Mouse (Mus musculus): ENCODE results near the gene Nin.

Gene Nin

GRCm38 (mm10) chr12:70015936-70016335 lies 97.6 kb downstream of the Nin start:
- no peak for DNase-seq (ENCODE audit: inconsistent ontology term)

DNA sequence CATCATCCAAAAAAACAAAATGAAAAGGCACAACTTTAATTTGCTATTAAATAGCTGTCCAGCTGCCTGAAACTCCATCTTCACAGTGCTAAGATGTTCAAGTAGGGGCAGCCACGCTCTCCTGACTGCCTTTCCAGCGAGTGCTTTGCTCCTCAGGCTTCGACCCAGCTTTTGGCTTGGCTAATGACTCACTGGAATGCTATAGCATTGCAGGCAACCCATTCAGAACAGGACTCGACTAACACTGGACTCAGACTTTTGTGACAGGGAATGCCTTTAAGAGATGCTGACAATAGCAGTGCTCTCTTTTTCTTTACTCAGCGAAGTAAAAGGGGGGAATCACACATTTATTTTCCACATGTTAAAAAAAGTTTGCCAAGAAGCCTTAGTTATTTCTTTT lies 101.8 kb downstream of the Nin start:
- DNase-seq (ENCODE audit: inconsistent ontology term) = peak; percentile 76

DNA sequence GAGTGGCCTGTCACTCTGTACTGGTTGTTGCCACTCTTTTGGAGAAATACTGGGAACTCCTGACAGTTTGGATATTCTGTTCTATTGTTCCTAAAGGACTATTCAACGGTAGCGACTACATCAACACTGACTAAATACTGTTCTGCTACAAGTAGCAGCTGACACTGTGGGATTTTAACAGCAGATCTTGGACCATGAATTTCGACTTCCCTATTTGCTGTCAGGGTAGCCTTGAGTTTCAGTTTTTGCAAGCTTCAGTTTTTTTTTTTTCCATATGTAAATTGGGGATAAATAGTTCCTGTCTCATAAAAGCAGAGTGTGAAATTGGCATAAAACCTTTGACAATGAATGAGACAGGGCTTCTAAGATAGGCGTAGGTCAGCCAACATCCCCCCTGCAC lies 103.2 kb downstream of the Nin start:
- no peak for DNase-seq (ENCODE audit: inconsistent ontology term)

- no peak for DNase-seq (ENCODE audit: inconsistent ontology term)
Observed at GRCm38 (mm10) chr12:70005103-70005502, 108.4 kb downstream of the Nin start.

DNA sequence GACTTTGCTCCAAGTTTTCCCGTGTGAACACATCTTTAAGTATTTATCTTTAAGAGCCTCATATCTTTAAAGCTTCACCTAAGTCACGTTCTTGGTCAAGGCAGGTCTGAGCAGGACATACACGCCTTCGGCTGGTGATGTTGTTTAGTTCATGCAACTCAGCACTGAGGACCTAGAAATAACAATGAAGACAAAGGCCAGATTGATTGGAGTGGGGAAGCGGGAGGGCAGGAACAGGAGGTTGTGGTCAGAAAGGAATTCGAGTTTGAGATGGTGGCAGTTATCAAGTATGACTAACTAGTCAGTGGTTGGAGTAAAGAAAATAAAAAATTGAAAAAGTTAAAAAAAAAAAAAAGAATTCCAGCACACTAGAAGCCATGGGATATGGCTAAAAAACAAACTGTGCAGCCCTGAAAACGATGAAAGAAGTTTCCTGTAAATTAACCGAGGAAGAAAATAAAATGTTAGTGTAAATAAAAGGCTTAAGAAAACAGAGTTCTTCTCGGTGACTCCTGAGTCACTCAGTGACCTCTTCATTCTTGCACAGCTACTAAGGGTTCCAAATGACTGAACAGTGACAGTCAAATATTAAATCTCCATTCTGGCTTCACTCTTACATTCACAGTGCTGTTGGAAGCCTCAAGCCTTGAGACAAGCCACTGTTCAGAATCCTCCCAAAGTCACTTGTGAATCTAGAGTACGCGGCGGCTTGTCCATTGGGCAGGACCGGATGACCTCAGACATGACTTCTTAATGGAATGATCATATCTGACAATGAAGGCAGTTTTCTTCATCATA lies 115.1 kb downstream of the Nin start:
- DNase-seq (ENCODE audit: inconsistent ontology term) = peak; percentile 96

GRCm38 (mm10) chr12:69995382-69995781 lies 118.1 kb downstream of the Nin start:
- DNase-seq (ENCODE audit: inconsistent ontology term) = no peak

GRCm38 (mm10) chr12:69986786-69987497 lies 126.6 kb downstream of the Nin start, which contains the start of gene Sav1:
TSS of gene Sav1 (minus strand) at chr12:69987002.
- peak; percentile 95 for DNase-seq (ENCODE audit: inconsistent ontology term)

DNA sequence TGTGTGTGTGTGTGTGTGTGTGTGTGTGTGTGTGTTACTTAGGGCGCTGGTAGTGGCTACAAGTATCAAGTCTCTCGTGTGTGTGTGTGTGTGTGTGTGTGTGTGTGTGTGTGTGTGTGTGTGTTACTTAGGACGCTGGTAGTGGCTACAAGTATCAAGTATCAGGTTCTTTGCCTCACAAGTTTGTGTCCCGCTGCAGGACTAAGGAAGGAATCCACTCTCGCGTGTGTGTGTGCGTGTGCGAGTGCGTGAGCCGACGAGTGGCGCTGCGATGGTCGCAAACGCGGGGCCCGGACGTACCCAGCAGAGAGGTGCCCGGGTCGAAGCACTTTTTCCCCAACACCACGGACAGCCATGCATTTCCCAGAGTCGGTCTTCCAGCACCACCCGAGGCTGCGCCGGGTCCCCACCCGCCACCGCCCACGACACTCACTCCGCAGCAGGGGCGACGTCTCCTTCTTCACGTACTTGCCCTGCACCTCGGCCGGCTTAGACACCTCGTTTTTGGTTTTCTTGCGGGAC lies 127.2 kb downstream of the Nin start:
- peak; percentile 55 for DNase-seq (ENCODE audit: inconsistent ontology term)

GRCm38 (mm10) chr12:69985546-69985945 lies 128.0 kb downstream of the Nin start:
- DNase-seq (ENCODE audit: inconsistent ontology term) = peak; percentile 58

DNA sequence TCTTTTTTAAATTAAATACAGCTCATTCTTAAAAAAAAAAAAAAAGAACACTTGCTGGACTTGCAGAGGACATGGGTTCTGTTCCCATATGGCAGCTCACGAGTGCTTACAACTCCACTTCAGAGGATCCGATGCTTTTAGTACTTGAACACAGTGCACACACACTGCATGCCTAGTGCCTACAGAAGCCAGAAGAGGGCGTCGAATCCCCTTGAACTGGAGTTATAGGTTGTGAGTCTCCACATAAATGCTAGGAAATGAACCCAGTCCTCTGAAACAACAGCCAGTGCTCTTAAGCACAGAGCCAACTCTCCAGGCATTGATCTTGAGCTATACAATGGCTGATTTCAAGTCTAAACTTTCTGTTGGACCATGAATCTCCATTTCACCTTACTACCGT lies 130.6 kb downstream of the Nin start:
- no peak for DNase-seq (ENCODE audit: inconsistent ontology term)

- no peak for DNase-seq (ENCODE audit: inconsistent ontology term)
Observed at GRCm38 (mm10) chr12:69977376-69977998, 136.0 kb downstream of the Nin start.

GRCm38 (mm10) chr12:69976688-69977087 lies 136.8 kb downstream of the Nin start:
- DNase-seq (ENCODE audit: inconsistent ontology term) = no peak

DNA sequence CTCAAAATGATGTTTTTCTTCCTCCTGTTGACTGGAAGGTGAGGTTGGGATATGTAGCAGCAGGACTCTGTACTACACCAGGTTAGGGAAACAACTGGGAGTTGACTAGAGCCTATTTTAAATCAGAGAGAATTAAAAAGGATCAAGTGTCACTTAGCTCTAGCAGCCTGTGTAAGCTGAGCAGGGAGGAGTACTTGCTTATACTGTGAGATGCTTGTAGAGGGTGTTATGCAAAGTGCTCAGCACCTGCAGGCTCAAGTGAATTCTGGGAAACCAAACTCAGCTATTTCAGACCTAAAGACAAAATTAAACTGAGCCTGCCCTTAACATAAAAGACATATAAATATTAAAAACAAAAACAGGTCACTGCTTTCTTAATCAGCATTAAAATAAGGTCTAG lies 139.9 kb downstream of the Nin start:
- DNase-seq (ENCODE audit: inconsistent ontology term) = no peak

DNA sequence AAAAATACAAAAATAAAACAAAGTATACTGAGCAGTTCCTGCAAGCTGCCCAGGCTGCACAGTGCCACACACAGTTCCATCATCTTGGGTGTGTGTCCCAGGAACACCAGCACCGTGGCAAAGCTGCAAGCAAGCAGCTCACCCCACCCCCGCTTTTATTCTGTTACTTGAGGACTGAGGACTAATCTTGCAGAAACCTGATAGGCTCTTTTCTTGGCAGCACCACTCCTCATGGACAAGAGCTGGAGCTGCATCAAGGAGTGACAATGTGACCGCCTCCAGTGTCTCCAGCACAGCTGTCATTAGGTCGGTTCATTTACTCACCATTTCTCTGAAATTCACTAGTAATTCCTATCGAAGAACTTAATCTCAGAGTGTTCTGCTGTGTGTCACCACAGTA lies 145.4 kb downstream of the Nin start:
- DNase-seq (ENCODE audit: inconsistent ontology term) = no peak

DNA sequence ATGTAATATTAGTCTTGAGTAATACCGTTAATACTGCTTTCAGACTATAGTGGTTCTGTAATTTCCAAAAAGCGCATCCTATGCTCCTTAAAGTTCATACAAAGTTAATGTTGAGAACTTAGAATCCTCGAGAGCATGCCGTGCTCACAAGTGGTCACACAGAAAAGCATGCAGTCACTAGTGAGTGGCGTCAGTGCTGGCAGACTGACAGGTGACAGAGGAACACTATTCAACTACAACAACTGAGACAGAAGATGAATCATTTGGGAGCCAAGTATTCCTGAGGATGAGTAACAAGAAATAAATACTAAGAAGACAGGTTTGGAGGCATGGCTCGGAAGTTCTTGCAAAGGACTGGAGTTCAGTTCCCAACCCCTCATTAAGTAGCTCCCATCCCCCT lies 146.4 kb downstream of the Nin start:
- DNase-seq (ENCODE audit: inconsistent ontology term) = peak; percentile 17

DNA sequence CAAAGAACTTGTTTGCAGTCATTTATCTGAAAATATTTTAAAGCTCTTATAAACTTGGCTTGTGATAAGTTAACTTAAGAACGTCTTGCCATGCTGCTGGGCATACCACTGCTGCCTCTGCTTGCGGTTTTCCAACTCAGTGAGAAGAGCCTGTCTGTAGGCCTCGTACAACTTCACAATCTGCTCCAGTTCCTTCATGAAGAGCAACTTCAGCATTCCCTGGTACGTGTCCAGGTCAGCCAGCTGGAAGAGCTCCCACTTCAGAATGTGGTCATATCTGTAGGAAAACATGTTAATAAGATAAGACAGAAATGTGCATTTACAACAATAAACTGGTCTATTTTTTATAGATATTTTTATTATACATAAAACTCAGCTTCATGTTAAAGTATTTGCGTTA lies 147.4 kb downstream of the Nin start:
- DNase-seq (ENCODE audit: inconsistent ontology term) = peak; percentile 52

DNA sequence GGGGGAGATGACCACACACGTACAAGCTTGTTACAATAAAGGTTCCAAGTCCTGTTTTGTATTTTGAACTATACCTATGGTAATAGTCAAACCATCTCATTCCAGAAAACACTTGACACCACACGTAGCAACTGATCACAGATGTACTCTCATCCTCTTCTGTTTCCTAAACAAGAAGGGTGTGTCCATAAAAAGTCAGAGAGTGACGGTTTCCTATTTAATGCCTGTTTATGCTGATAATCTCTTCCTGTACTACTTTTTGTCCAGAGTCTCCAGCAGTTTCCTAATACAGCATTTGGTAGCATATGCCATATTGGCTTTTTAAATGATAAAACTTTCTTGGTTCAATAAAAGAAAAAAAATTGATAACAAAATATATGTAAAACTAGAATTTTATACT lies 147.9 kb downstream of the Nin start:
- DNase-seq (ENCODE audit: inconsistent ontology term) = no peak

DNA sequence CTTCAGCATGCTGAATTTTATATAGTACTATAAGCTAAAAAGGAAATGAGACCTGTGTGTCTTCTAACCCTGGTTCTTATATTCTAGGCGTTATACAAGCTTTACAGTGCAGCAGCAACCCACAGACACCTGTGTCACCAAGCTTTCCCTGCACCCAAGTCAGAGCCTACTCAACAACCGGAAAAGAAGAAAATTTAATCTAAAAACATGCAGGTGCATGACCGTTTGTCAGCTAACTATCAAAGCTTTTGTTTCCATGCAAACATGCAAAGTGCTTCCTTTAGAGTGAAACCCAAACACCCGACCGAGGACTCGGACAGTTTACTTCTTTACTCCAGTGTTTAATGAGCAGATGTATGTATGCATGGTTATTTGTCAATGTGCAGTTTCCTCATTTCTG lies 150.4 kb downstream of the Nin start:
- no peak for DNase-seq (ENCODE audit: inconsistent ontology term)

- peak; percentile 33 for DNase-seq (ENCODE audit: inconsistent ontology term)
Observed at GRCm38 (mm10) chr12:69962468-69962867, 151.0 kb downstream of the Nin start.

Measured in Muller cell, postnatal 12 days (primary cell).